ENCODE assay signal across 9 mouse cellular contexts in the genomic region with DNA sequence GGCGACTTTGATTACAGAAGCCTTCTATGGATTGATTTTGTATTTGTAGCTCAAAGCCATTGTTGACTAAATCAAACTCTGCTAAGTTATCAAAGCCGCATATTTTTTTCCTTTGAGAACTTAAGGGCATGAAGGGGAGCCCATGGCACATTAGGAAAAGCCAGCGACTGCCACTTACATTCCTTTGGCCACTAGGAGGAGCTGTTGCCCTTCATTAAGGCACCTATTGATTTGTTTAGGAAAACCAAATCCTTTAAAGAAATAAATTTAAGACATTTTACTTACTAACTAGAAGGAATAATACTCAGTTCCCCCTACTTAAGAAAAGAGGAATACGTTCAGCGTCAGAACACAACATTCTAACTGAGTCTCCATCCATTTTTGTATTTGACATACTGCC.
A peak's percentile ranks its signal among the peaks of the same experiment; 100 is the strongest.
DNase-seq lines count a peak whose midpoint lies in the region; ATAC-seq lines count a peak whose summit lies in the region.
"Had no signal": no experiment of that assay in that cellular context is flagged by ENCODE, and none has a peak within 500 bp of the region (broad histone marks: within the 10 kb centered on the region; RNA-seq: fewer than 3 reads in every experiment).

No protein-coding gene starts in this region.

- H3K4me3 ChIP-seq in embryonic facial prominence, embryonic 11.5 days (ENCODE audit: low read depth, low read length) = no peak overlapping the region
- H3K4me3 ChIP-seq: lung, embryonic 15.5 days had no signal

- H3K27ac ChIP-seq in embryonic facial prominence, embryonic 11.5 days (replicated peaks; ENCODE audit: low read depth, low read length) = no peak overlapping the region
- H3K27ac ChIP-seq: lung, embryonic 15.5 days had no signal

- no peak for ATAC-seq in cerebellum, adult (ENCODE audit: insufficient number of reproducible peaks, low FRiP score, low TSS enrichment)
- ATAC-seq in embryonic facial prominence, embryonic 11.5 days (replicated peaks; ENCODE audit: insufficient number of reproducible peaks, low FRiP score, low TSS enrichment, low read depth) = no peak

- no peaks in the 10 kb centered on the region for H3K36me3 ChIP-seq in embryonic facial prominence, embryonic 11.5 days (replicated peaks; ENCODE audit: control insufficient read depth, insufficient read depth, low read depth, low read length)

- H3K4me2 ChIP-seq in embryonic facial prominence, embryonic 11.5 days (ENCODE audit: low read depth, low read length) = no peak overlapping the region
- H3K4me2 ChIP-seq: lung, embryonic 15.5 days had no signal

- WGBS in embryonic facial prominence, embryonic 11.5 days = 22% methylated on average over 5 of the region's 5 CpGs

- H3K9me3 ChIP-seq in embryonic facial prominence, embryonic 11.5 days (replicated peaks; ENCODE audit: control insufficient read depth, low read length) = no peaks in the 10 kb centered on the region
- H3K9me3 ChIP-seq: lung, embryonic 15.5 days had no signal

- H3K27me3 ChIP-seq in embryonic facial prominence, embryonic 11.5 days (ENCODE audit: control insufficient read depth, insufficient read depth, low read length) = no peaks in the 10 kb centered on the region
- H3K27me3 ChIP-seq: lung, embryonic 15.5 days had no signal

- no peaks in the 10 kb centered on the region for H3K4me1 ChIP-seq in embryonic facial prominence, embryonic 11.5 days (ENCODE audit: control insufficient read depth, insufficient read depth, low read length)

- peak; percentile 61 for DNase-seq in cerebellum, adult 11 months
- peak; percentile 53 for DNase-seq in A20 (ENCODE audit: low read depth, low spot score)
- peak; percentile 50 for DNase-seq in adrenal gland, postnatal 25 days
- peak; percentile 89 for DNase-seq in embryonic facial prominence, embryonic 11.5 days (ENCODE audit: low spot score)
- peak; percentile 85 for DNase-seq in kidney, postnatal 10 days
- peak; percentile 17 to 54 for DNase-seq in lung, adult 18-20 months
- peak; percentile 45 for DNase-seq in right cerebral cortex, postnatal 25 days

- H3K9ac ChIP-seq in embryonic facial prominence, embryonic 11.5 days (replicated peaks; ENCODE audit: low read length) = no peak overlapping the region
- H3K9ac ChIP-seq: lung, embryonic 15.5 days had no signal

Comparison
In these comparisons a context has a peak if more than half of its experiments do, and no peak if none do; other contexts are left out.
1. DNase-seq: peak in every context shown above with its lines; median percentile 89 in embryonic facial prominence, embryonic 11.5 days; 85 in kidney, postnatal 10 days; 61 in cerebellum, adult 11 months; 53 in A20; 50 in adrenal gland, postnatal 25 days; 45 in right cerebral cortex, postnatal 25 days; 36 in lung, adult 18-20 months.